33 mouse cellular contexts compared by ENCODE assay signal in genomic region chr4:152069245-152069644, GRCm38 (mm10). TPM values are rescaled to one million over a fixed set of nuclear protein-coding genes. Genes with fewer than 3 reads are reported as not detected.
"Had no signal": no experiment of that assay in that cellular context is flagged by ENCODE, and none has a peak within 500 bp of the region (broad histone marks: within the 10 kb centered on the region; RNA-seq: fewer than 3 reads in every experiment).

No protein-coding gene starts in this region.

- H3K9me3 ChIP-seq: limb, embryonic 10.5 days; limb, embryonic 12.5 days; limb, embryonic 13.5 days; limb, embryonic 15.5 days; liver, embryonic 12.5 days; liver, embryonic 13.5 days; liver, embryonic 15.5 days; lung, embryonic 15.5 days; midbrain, embryonic 10.5 days; midbrain, embryonic 12.5 days; midbrain, embryonic 13.5 days; midbrain, embryonic 15.5 days; neural tube, embryonic 12.5 days had no signal

- H3K27ac ChIP-seq: left cerebral cortex, adult 2 months; limb, embryonic 10.5 days; limb, embryonic 12.5 days; limb, embryonic 13.5 days; limb, embryonic 15.5 days; liver, embryonic 12.5 days; liver, embryonic 13.5 days; liver, embryonic 14.5 days; liver, embryonic 15.5 days; lung, embryonic 15.5 days; macrophage; midbrain, embryonic 12.5 days; midbrain, embryonic 13.5 days; midbrain, embryonic 15.5 days; neural tube, embryonic 12.5 days had no signal

- H3K36me3 ChIP-seq: limb, embryonic 12.5 days; limb, embryonic 13.5 days; liver, embryonic 12.5 days; liver, embryonic 13.5 days; liver, embryonic 15.5 days; lung, embryonic 15.5 days; midbrain, embryonic 12.5 days; midbrain, embryonic 15.5 days; neural tube, embryonic 12.5 days had no signal

- DNase-seq: left cerebral cortex, postnatal 4 days; liver; liver, embryonic 13.5 days; liver, postnatal 0 days; lung, adult 18-20 months; lung, adult 2 months; lung, embryonic 14.5 days; lung, postnatal 10 days; lung, postnatal 14 days; lung, postnatal 36 days; lung, postnatal 4 days; midbrain, embryonic 14.5 days had no signal

- H3K4me3 ChIP-seq: left cerebral cortex, adult 2 months; limb, embryonic 10.5 days; limb, embryonic 12.5 days; limb, embryonic 13.5 days; limb, embryonic 15.5 days; liver, embryonic 12.5 days; liver, embryonic 13.5 days; liver, embryonic 15.5 days; lung, embryonic 15.5 days; megakaryocyte, embryonic 14.5 days; midbrain, embryonic 10.5 days; midbrain, embryonic 12.5 days; midbrain, embryonic 13.5 days; midbrain, embryonic 15.5 days; neural tube, embryonic 12.5 days had no signal

- H3K9ac ChIP-seq: limb, embryonic 12.5 days; limb, embryonic 15.5 days; liver, embryonic 12.5 days; liver, embryonic 13.5 days; liver, embryonic 14.5 days; liver, embryonic 15.5 days; liver, postnatal 0 days; lung, embryonic 14.5 days; lung, embryonic 15.5 days; midbrain, embryonic 12.5 days; midbrain, embryonic 13.5 days; midbrain, embryonic 15.5 days; neural tube, embryonic 12.5 days had no signal

- H3K27me3 ChIP-seq: limb, embryonic 12.5 days; limb, embryonic 13.5 days; limb, embryonic 15.5 days; lung, embryonic 15.5 days; midbrain, embryonic 12.5 days; midbrain, embryonic 13.5 days; midbrain, embryonic 15.5 days; neural tube, embryonic 12.5 days had no signal

- H3K4me2 ChIP-seq: limb, embryonic 12.5 days; limb, embryonic 13.5 days; limb, embryonic 15.5 days; liver, embryonic 11.5 days; liver, embryonic 12.5 days; liver, embryonic 13.5 days; liver, embryonic 15.5 days; lung, embryonic 14.5 days; lung, embryonic 15.5 days; midbrain, embryonic 11.5 days; midbrain, embryonic 12.5 days; midbrain, embryonic 13.5 days; midbrain, embryonic 15.5 days; neural tube, embryonic 12.5 days had no signal

- ATAC-seq: liver, embryonic 12.5 days; liver, postnatal 0 days; lung, postnatal 0 days; midbrain, embryonic 13.5 days; midbrain, embryonic 15.5 days; midbrain, embryonic 16.5 days had no signal

RNA-seq across cellular contexts. Expression of gene Tas1r1, which starts 30.9 kb away (rescaled TPM):
- polyA plus RNA-seq: liver, adult 2 months; macrophage had no signal
